Mouse (Mus musculus) liver (tissue): Measurements from ENCODE around the gene Gm21094.
"Not testable (repeated sequence)": the region's sequence is repeated elsewhere in the genome, so short reads cannot be mapped to it uniquely, and the experiment has no call there.

Experiments
- DNase-seq: peaks from one replicate; pipeline ENCODE4 v3.0.0-alpha.2; 2020; ENCODE audit warnings: mixed read lengths

Gene Gm21094

DNA sequence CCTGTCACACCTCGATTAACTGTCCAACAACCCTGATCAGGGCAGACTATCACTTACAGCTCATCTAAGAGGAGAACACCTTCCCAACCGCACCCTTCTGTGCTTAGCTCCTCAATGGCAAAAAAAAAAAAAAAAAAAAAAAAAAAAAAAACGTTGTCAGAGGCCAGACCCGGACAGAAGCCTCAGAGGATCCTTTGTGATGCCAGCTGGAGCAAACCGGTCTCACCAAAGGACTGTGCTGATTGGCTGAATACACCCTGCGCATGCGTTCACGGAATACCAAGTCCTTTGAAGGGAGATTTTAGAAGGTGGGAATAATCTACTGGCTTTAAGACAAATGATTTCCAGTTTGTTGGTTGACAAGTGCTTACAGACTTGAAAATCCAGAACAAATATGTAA is at the start of gene Gm21094:
Gene Gm21094, minus strand, starts transcription at position 101 of the 400 bp plus-strand sequence.
- DNase-seq, result not testable (repeated sequence)
